Mouse (Mus musculus): Measurements from ENCODE around the gene Mb. TPM values are rescaled to one million over a fixed set of nuclear protein-coding genes. Genes with fewer than 3 reads are reported as not detected.

Gene Mb
- polyA plus RNA-seq (2016; fragmentation: Nextera tagmentation; extraction: Ambion mirVana): not detected in 2 replicates

DNA sequence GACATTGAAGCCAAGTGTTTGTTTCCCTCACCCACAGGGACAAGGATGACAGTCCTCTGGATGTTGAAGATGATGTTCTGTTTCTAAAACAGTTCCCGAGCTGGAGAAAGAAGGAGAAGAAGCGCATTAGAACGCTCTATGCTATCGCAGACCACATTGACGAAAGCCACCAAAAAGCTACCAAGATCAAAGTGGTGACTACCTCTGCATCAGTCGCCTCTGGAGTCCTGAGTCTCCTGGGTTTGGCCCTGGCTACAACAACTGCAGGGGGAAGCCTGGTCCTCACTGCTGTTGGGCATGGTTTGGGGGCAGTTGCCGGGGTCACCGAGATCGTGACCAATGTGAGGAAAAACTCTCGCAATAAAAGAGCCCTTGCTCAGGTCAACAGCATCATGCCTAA, at the start of gene Mb:
Gene Mb (minus strand): TSS at position 101 of the 400 bp plus-strand sequence.
- no peaks in the 10 kb centered on the region for H3K36me3 ChIP-seq (replicated peaks)
- 94% methylated on average over 10 of the region's 10 CpGs for WGBS

DNA sequence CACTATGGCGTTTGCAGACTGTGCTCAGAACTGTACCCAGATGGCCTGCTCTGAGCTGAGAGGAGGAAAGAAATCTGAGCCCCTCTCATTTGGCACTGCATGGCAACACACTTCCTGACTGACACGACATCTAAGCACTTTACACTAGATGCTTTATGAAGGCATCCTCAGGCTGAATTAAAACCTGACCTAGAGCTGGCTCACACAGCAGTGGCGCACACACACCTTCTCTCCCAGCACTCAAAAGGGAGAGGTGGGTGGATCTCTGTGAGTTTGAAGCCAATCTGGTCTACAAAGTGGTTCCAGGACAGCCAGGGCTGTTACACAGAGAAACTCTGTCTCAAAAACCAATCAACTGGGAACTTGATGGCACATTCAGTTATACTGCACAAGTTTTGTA, 49.3 kb upstream of the Mb start:
- Histone ChIP-seq H3K36me3 (replicated peaks) (peaks cover 44% of the 10 kb centered on the region), H3K4me2 (no peak overlapping the region), H3K27me3 (no peaks in the 10 kb centered on the region), H3K9ac (no peak overlapping the region), H3K9me3 (no peaks in the 10 kb centered on the region), H3K4me1 (peaks cover 9% of the 10 kb centered on the region), H3K27ac (no peak overlapping the region), H3K4me3 (replicated peaks) (no peak overlapping the region)
- WGBS: 81% methylated on average over 3 of the region's 3 CpGs
- ATAC-seq (ENCODE audit: low FRiP score): no peak

More for the DNA sequence above, at the start of gene Mb:
- Histone ChIP-seq H3K9me3 (no peaks in the 10 kb centered on the region), H3K9ac (no peak within 1 kb of the TSS), H3K27me3 (no peaks in the 10 kb centered on the region), H3K4me2 (no peak within 1 kb of the TSS), H3K27ac (no peak within 1 kb of the TSS), H3K4me3 (replicated peaks) (no peak within 1 kb of the TSS), H3K4me1 (peaks cover 6% of the 10 kb centered on the region)
- ATAC-seq (ENCODE audit: low FRiP score): no peak

DNA sequence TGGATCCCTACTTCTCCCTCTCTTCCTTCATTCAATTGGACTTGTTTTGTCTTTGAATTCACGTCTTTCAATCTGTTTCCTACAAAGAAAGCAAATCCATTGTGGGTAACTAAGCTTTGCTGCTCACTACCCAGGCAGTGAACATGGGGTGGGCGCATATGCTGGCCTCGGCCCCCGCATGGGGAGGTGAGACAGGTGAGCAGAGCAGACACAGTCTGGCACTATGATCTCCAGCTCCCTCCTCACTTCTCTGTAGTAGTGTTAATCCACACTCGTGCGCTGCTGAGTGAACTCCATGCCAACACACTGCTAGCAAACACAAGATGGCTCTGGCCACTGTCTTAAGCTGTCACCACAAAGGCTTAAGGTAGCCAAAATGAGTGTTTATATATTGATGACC, 46.9 kb upstream of the Mb start:
- no peak overlapping the region for H3K9ac ChIP-seq
- no peak overlapping the region for H3K27ac ChIP-seq
- ATAC-seq (ENCODE audit: low FRiP score): no peak
- 82% methylated on average over 6 of the region's 6 CpGs for WGBS
- H3K4me3 ChIP-seq (replicated peaks): no peak overlapping the region
- H3K9me3 ChIP-seq: no peaks in the 10 kb centered on the region
- peaks cover 59% of the 10 kb centered on the region for H3K36me3 ChIP-seq (replicated peaks)
- no peaks in the 10 kb centered on the region for H3K27me3 ChIP-seq
- no peaks in the 10 kb centered on the region for H3K4me1 ChIP-seq
- H3K4me2 ChIP-seq: no peak overlapping the region

DNA sequence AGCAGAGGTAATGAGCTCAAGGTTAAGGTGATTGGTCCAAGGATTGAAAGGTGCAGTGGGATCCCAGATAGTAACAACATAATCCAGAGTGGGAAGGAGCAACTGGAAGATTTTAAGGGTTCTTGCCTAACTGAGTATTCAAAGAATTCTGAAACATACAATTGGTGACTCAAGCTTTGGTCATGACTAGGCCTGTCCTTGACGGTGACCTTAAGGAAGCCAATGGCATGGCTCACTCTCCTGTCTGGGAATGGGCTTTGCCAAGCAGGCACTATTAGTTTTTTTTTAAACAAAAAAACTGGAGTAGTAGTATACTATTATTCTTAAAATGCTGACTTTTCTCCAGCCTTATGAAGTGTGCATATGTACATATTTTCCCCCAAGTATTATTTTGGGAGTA, 44.7 kb upstream of the Mb start:
- Histone ChIP-seq H3K9me3 (no peaks in the 10 kb centered on the region), H3K27ac (no peak overlapping the region), H3K4me2 (no peak overlapping the region), H3K27me3 (no peaks in the 10 kb centered on the region), H3K4me3 (replicated peaks) (no peak overlapping the region), H3K36me3 (replicated peaks) (peaks cover 54% of the 10 kb centered on the region), H3K4me1 (no peaks in the 10 kb centered on the region), H3K9ac (no peak overlapping the region)
- ATAC-seq (ENCODE audit: low FRiP score): no peak
- 91% methylated on average over 1 of the region's 1 CpGs for WGBS

DNA sequence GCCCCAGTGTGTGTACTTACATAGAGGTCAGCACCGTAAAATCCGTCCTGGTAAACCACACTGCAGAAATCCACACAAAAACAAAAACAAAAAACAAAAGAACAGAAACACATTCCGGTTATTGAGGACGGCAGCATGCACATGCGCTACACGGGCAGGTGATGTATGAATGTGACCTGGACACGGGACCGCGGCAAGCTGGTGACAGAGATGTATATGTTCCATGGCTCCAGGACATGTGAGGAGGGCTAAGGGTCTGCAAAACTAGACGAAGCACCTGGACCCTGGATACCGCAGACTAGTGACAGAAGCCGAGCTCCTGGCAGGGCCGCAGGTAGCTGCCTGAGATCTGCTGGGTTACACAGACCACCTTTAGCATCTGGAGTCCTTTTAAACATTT, 44.0 kb upstream of the Mb start:
- 97% methylated on average over 13 of the region's 13 CpGs for WGBS
- Histone ChIP-seq H3K9ac (no peak overlapping the region), H3K27ac (no peak overlapping the region), H3K36me3 (replicated peaks) (peaks cover 54% of the 10 kb centered on the region), H3K4me1 (no peaks in the 10 kb centered on the region), H3K27me3 (no peaks in the 10 kb centered on the region), H3K4me2 (no peak overlapping the region), H3K4me3 (replicated peaks) (no peak overlapping the region), H3K9me3 (no peaks in the 10 kb centered on the region)
- no peak for ATAC-seq (ENCODE audit: low FRiP score)

DNA sequence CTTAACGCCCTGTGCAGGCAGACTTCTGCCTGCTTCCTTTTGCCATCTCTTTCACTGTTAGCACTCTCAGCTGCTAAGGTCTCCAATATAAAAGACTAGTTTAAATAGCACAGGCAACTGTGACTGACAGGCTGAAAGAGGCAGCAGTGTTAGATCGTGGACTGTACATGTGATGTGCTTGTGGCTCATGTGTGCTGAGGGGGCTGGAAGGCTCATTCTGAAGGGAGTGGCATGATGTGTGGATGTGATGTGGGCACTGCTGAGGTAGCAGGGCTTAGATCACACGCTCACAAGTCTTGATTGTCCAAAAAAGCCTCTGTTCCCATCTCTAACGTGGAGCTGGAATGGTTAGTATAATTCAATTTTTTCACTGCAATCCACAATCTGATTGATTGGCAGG, 40.9 kb upstream of the Mb start:
- Histone ChIP-seq H3K4me3 (replicated peaks) (no peak overlapping the region), H3K9ac (no peak overlapping the region), H3K27me3 (no peaks in the 10 kb centered on the region), H3K4me1 (no peaks in the 10 kb centered on the region), H3K4me2 (no peak overlapping the region), H3K9me3 (no peaks in the 10 kb centered on the region), H3K36me3 (replicated peaks) (peaks cover 52% of the 10 kb centered on the region), H3K27ac (no peak overlapping the region)
- whole genome bisulfite sequencing: 78% methylated on average over 4 of the region's 4 CpGs
- ATAC-seq (ENCODE audit: low FRiP score): no peak

DNA sequence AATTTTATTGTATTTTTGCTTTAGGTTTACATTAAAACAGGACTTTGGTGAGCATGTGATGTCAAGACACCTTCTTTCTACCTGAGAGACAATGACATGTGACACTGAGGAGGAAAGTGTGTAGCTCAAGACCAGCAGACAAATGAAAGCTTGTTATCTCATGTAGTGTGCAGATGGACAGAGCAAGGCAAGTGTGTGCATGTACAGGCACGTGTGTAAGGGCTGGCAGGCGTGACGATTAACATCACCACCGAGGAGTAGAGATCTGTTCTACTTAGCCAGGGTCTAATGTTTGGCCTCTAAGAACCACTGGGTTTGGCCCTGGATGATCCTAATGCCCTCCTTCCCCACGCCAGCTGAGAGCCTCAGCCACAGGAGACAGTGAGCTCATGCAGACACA, 40.1 kb upstream of the Mb start:
- Histone ChIP-seq H3K4me3 (replicated peaks) (no peak overlapping the region), H3K4me1 (no peaks in the 10 kb centered on the region), H3K27ac (no peak overlapping the region), H3K4me2 (no peak overlapping the region), H3K36me3 (replicated peaks) (peaks cover 52% of the 10 kb centered on the region), H3K27me3 (no peaks in the 10 kb centered on the region), H3K9me3 (no peaks in the 10 kb centered on the region), H3K9ac (no peak overlapping the region)
- no peak for ATAC-seq (ENCODE audit: low FRiP score)
- 95% methylated on average over 5 of the region's 5 CpGs for WGBS

DNA sequence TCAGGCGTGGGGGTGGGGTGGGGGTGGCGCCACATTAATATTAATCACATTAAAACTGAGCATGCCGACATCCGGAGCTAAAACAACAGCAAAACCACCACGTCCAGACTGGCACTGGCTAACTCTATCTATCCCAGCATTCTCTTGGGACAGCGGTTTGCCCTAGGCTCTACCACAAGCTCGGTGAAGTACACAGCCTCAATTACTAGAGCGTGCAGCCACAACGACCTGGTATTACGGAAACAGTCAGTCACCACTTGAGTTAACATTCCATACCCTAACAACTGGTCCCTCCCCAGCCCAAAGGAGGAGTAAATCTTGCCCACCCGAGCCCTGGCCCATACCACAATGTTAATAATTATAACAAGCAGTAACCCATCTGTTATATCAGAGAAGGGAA, 38.8 kb upstream of the Mb start:
- no peak overlapping the region for H3K27ac ChIP-seq
- no peaks in the 10 kb centered on the region for H3K9me3 ChIP-seq
- H3K9ac ChIP-seq: no peak overlapping the region
- H3K36me3 ChIP-seq (replicated peaks): peaks cover 59% of the 10 kb centered on the region
- no peak overlapping the region for H3K4me3 ChIP-seq (replicated peaks)
- no peaks in the 10 kb centered on the region for H3K27me3 ChIP-seq
- no peak for ATAC-seq (ENCODE audit: low FRiP score)
- WGBS: 78% methylated on average over 11 of the region's 11 CpGs
- no peaks in the 10 kb centered on the region for H3K4me1 ChIP-seq
- no peak overlapping the region for H3K4me2 ChIP-seq

DNA sequence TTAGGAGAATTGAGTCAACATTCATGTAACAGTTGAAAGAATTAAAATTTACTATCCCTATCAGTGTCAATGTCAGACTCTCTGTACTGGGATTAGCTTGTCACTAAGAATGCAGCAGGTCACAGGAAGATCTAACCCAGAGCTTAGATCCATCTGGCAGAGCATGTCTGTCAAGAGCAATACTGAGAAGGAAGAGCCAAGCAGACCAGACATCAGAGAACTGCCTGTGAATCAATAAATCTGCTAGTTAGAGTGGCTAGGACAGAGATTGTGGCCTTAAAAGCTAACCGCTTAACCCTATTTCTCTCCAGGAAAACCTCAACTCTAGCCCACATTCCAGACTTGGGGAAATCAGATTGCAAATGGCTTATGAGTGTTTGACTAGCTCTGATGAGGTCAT, 36.0 kb upstream of the Mb start:
- ATAC-seq (ENCODE audit: low FRiP score): no peak
- Histone ChIP-seq H3K9me3 (no peaks in the 10 kb centered on the region), H3K4me1 (peaks cover 8% of the 10 kb centered on the region), H3K9ac (no peak overlapping the region), H3K27me3 (no peaks in the 10 kb centered on the region), H3K36me3 (replicated peaks) (peaks cover 56% of the 10 kb centered on the region), H3K4me2 (no peak overlapping the region), H3K4me3 (replicated peaks) (no peak overlapping the region), H3K27ac (no peak overlapping the region)
- 100% methylated on average over 1 of the region's 1 CpGs for WGBS

DNA sequence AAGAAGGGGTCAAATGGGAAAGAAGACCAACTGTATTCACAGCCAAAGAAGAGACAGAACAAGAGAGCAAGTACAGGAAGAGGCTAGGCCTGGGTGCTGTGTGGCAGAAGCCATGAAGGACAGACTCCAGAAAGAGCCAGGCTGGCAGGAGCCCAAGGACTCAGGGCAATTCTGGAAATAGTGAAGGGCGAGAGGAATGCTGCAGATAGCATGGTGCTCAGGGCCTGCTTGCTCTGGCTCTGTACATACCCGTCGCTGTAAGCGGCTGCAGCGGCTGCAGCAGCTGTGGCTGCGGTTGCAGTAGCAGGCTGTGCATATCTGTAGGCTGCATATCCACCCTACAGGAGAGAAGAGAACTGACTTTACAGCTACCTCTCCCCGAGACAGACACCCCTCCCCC, 35.3 kb upstream of the Mb start:
- Histone ChIP-seq H3K36me3 (replicated peaks) (peaks cover 55% of the 10 kb centered on the region), H3K4me1 (peaks cover 8% of the 10 kb centered on the region), H3K27ac (no peak overlapping the region), H3K4me3 (replicated peaks) (no peak overlapping the region), H3K4me2 (no peak overlapping the region), H3K9ac (no peak overlapping the region), H3K27me3 (no peaks in the 10 kb centered on the region), H3K9me3 (no peaks in the 10 kb centered on the region)
- WGBS: 93% methylated on average over 7 of the region's 7 CpGs
- no peak for ATAC-seq (ENCODE audit: low FRiP score)

DNA sequence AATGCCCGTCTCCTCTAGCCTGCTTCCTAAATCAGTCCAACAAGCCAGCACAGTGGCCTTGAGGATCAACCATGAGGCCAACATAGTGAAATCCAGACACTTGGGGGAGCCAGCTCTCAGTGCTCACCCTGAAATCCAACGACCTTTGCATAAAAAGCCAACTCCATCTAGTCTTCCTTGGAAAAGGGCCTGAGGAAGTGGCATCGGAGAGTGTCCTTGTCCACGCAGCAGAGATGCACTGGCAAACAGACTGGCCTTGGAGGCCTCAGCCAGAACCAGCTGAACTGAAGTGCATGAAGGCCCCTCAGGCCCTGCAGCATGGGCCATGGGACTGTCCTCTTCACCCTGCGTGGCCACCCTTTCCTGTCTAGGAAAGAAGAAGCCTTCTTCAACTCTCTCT, 31.0 kb upstream of the Mb start:
- no peaks in the 10 kb centered on the region for H3K27me3 ChIP-seq
- 86% methylated on average over 5 of the region's 5 CpGs for WGBS
- H3K9ac ChIP-seq: no peak overlapping the region
- no peaks in the 10 kb centered on the region for H3K9me3 ChIP-seq
- ATAC-seq (ENCODE audit: low FRiP score): no peak
- H3K36me3 ChIP-seq (replicated peaks): peaks cover 61% of the 10 kb centered on the region
- no peak overlapping the region for H3K27ac ChIP-seq
- no peak overlapping the region for H3K4me2 ChIP-seq
- H3K4me1 ChIP-seq: peaks cover 8% of the 10 kb centered on the region
- no peak overlapping the region for H3K4me3 ChIP-seq (replicated peaks)

DNA sequence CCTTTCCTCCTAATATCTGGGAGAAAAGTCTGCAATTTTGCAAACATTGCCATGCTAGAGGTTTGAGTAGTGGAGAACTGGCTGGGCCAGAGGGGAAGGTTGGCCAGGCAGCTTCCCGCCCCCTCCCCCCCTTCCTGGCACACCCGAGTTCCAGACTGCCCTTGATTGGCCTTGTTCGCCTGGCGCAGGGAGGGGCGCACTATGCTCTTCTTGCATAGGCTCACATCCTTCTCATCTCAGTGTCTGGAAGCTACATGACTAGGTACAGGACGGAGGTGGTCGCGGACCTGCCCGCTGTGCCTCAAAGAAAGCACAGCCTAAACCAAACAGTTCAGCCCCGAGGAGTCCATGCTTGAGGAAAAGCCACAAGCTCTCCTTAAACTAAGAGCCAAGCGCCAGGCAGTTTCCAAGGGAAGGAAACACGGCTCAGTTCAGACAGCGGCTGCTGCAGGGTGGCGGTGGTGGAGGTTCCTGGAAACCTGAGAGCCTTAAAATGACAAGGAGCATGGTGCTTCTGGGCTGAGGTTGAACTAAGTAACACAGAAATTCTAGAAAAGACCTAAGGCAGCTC, 30.3 kb upstream of the Mb start:
- no peak for ATAC-seq (ENCODE audit: low FRiP score)
- Histone ChIP-seq H3K4me1 (peaks cover 8% of the 10 kb centered on the region), H3K4me3 (replicated peaks) (no peak overlapping the region), H3K9me3 (no peaks in the 10 kb centered on the region), H3K27ac (no peak overlapping the region), H3K36me3 (replicated peaks) (peaks cover 62% of the 10 kb centered on the region), H3K4me2 (no peak overlapping the region), H3K9ac (no peak overlapping the region), H3K27me3 (no peaks in the 10 kb centered on the region)
- WGBS: 72% methylated on average over 14 of the region's 14 CpGs

DNA sequence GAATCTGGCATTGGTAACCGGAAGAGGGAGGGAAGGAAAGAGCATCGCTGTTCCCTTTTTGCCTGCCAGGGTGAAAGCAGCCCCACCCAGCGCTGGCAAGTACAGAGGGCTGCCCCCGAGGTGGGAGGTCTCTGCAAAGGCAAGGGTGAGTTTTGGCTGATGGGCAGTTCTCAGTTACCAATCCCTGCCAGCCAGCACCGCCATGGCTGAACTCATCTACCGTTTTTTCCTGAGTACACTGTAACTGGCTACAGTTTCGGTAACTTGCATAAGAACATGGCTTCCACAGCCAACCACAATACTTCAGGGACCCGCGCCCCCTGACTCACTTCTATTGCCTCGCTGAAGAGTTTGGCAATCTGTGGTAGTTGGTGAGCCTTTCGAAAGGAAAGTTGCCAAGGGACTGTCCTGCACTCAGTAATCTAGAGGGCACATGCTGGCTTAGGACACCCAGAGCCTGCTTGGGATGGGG, 29.5 kb upstream of the Mb start:
- WGBS: 72% methylated on average over 11 of the region's 11 CpGs
- ATAC-seq (ENCODE audit: low FRiP score): no peak
- no peak overlapping the region for H3K9ac ChIP-seq
- no peak overlapping the region for H3K4me3 ChIP-seq (replicated peaks)
- peaks cover 8% of the 10 kb centered on the region for H3K4me1 ChIP-seq
- H3K36me3 ChIP-seq (replicated peaks): peaks cover 57% of the 10 kb centered on the region
- H3K27me3 ChIP-seq: no peaks in the 10 kb centered on the region
- no peak overlapping the region for H3K27ac ChIP-seq
- H3K9me3 ChIP-seq: no peaks in the 10 kb centered on the region
- H3K4me2 ChIP-seq: no peak overlapping the region
